In genomic region chr4:152243241-152243891, GRCm38 (mm10) we compare ENCODE assay signal across 33 mouse cellular contexts. TPM values are rescaled to one million over a fixed set of nuclear protein-coding genes. Genes with fewer than 3 reads are reported as not detected.
"Had no signal": no experiment of that assay in that cellular context is flagged by ENCODE, and none has a peak within 500 bp of the region (broad histone marks: within the 10 kb centered on the region; RNA-seq: fewer than 3 reads in every experiment).

No protein-coding gene starts in this region.

- H3K36me3 ChIP-seq: heart, embryonic 15.5 days; intestine, embryonic 15.5 days; limb, embryonic 10.5 days had no signal

- H3K27me3 ChIP-seq: heart, embryonic 15.5 days; hindbrain, embryonic 12.5 days; intestine, embryonic 15.5 days; limb, embryonic 12.5 days; liver, embryonic 12.5 days had no signal

- H3K4me1 ChIP-seq: intestine, embryonic 15.5 days had no signal

- H3K27ac ChIP-seq: hindbrain, embryonic 10.5 days; hindbrain, embryonic 12.5 days; hindbrain, embryonic 14.5 days; intestine, embryonic 15.5 days; layer of hippocampus, adult 2 months; limb, embryonic 10.5 days; limb, embryonic 12.5 days; liver, embryonic 12.5 days; liver, embryonic 14.5 days had no signal

- DNase-seq: gastrocnemius, postnatal 25 days; heart, postnatal 14 days; heart, postnatal 36 days; kidney, adult 18-20 months; kidney, adult 8-10 months; kidney, postnatal 10 days; kidney, postnatal 25 days; kidney, postnatal 4 days; liver had no signal

- H3K9ac ChIP-seq: hindbrain, embryonic 12.5 days; hindbrain, embryonic 14.5 days; intestine, embryonic 15.5 days; limb, embryonic 12.5 days; liver, embryonic 12.5 days; liver, embryonic 14.5 days had no signal

- H3K4me3 ChIP-seq: heart, embryonic 15.5 days; hindbrain, embryonic 10.5 days; hindbrain, embryonic 12.5 days; intestine, embryonic 15.5 days; layer of hippocampus, adult 2 months; limb, embryonic 10.5 days; limb, embryonic 12.5 days; liver, embryonic 12.5 days had no signal

- H3K4me2 ChIP-seq: heart, embryonic 11.5 days; heart, embryonic 15.5 days; hindbrain, embryonic 12.5 days; hindbrain, embryonic 14.5 days; intestine, embryonic 15.5 days; limb, embryonic 12.5 days; liver, embryonic 12.5 days had no signal

- ATAC-seq: forebrain, embryonic 16.5 days; hindbrain, embryonic 16.5 days; inflammation-experienced regulatory T-cells, adult 6 months; intestine, embryonic 15.5 days; intestine, postnatal 0 days; liver, embryonic 12.5 days had no signal

- H3K9me3 ChIP-seq: heart, embryonic 15.5 days; hindbrain, embryonic 10.5 days; hindbrain, embryonic 12.5 days; intestine, embryonic 15.5 days; limb, embryonic 10.5 days; limb, embryonic 12.5 days; liver, embryonic 12.5 days had no signal

RNA-seq across cellular contexts. Expression of gene Gpr153, which starts 30.7 kb away (rescaled TPM):
- total RNA-seq: granulocyte monocyte progenitor cell, adult 5-6 weeks had no signal

RNA-seq across cellular contexts. Expression of gene Hes3, which starts 48.1 kb away (rescaled TPM):
- total RNA-seq: gastrocnemius, postnatal 10 days; gastrocnemius, postnatal 25 days; gastrocnemius, postnatal 4 days; granulocyte monocyte progenitor cell, adult 5-6 weeks; heart, adult 8-10 months; heart, postnatal 14 days; heart, postnatal 36 days; layer of hippocampus, adult 2 months; layer of hippocampus, postnatal 10 days; layer of hippocampus, postnatal 25 days had no signal
- polyA plus RNA-seq: forebrain, embryonic 16.5 days; heart, embryonic 11.5 days; heart, embryonic 15.5 days; inflammation-experienced regulatory T-cells, adult 6 months; intestine, embryonic 15.5 days; intestine, postnatal 0 days; kidney, embryonic 14.5 days; kidney, embryonic 16.5 days; limb, embryonic 10.5 days; limb, embryonic 12.5 days; liver, embryonic 12.5 days; liver, embryonic 14.5 days; liver, embryonic 16.5 days had no signal
